Mouse (Mus musculus) megakaryocyte, embryonic 14.5 days (primary cell): ENCODE data around the gene Nfix. TPM values are rescaled to one million over a fixed set of nuclear protein-coding genes. Genes with fewer than 3 reads are reported as not detected.
A peak's percentile ranks its signal among the peaks of the same experiment; 100 is the strongest.

Experiments
- H3K27me3 ChIP-seq: replicated peaks from 2 replicates; pipeline ENCODE3; 2012; ENCODE audit warnings: inconsistent platforms
- H3K36me3 ChIP-seq: replicated peaks from 2 replicates; pipeline ENCODE3; 2012; ENCODE audit warnings: low read length, inconsistent platforms, mixed read lengths
- H3K4me1 ChIP-seq: 2 replicates; pipeline ENCODE4 v1.6.1; 2012; ENCODE audit warnings: inconsistent platforms
- H3K4me3 ChIP-seq: replicated peaks from 2 replicates; pipeline ENCODE3; 2012; ENCODE audit warnings: moderate library complexity, mild to moderate bottlenecking, inconsistent platforms
- H3K9me3 ChIP-seq: 2 replicates; pipeline ENCODE4 v1.6.1; 2012; ENCODE audit warnings: inconsistent platforms
- FLI1 ChIP-seq: IDR thresholded peaks from 2 replicates; pipeline ENCODE4 v1.6.1; 2012; ENCODE audit warnings: low read length, inconsistent platforms, mixed read lengths
- GATA1 ChIP-seq: IDR thresholded peaks from 3 replicates; pipeline ENCODE4 v1.6.1; 2012; ENCODE audit warnings: mixed read lengths, low read length, inconsistent platforms, borderline replicate concordance
- polyA plus RNA-seq: library from polyadenylated mRNA; stranded (reverse); fragments of >175 nt; gene quantifications from 2 replicates; pipeline ENCODE4 v1.2.3, GENCODE M21; 2012; ENCODE audit warnings: low replicate concordance; ENCODE audit not compliant: insufficient read depth

The Nfix gene
- polyA plus RNA-seq, 1 experiment: 18.4 TPM

- Histone ChIP-seq H3K9me3 (no peaks in the 10 kb centered on the region), H3K27me3 (no peaks in the 10 kb centered on the region), H3K36me3 (peaks cover 82% of the 10 kb centered on the region), H3K4me3 (peak within 1 kb of the TSS; percentile 97), H3K4me1 (peaks cover 70% of the 10 kb centered on the region)
- TF ChIP-seq GATA1 (no peak), FLI1 (no peak; the same call in 1 of the 2 replicates)
These were observed 40.3 kb upstream of the Nfix start, which contains the start of gene Rad23a for GRCm38 (mm10) chr8:84840248-84840999. TSS of gene Rad23a (minus strand) at chr8:84840665.

GRCm38 (mm10) chr8:84839875-84840247 is 39.7 kb upstream of the Nfix start:
- Histone ChIP-seq H3K27me3 (no peaks in the 10 kb centered on the region), H3K4me3 (peak overlapping the region; percentile 97), H3K36me3 (peaks cover 82% of the 10 kb centered on the region), H3K4me1 (peaks cover 64% of the 10 kb centered on the region), H3K9me3 (no peaks in the 10 kb centered on the region)
- TF ChIP-seq GATA1 (no peak), FLI1 (no peak)

GRCm38 (mm10) chr8:84839411-84839810 is 39.3 kb upstream of the Nfix start:
- Histone ChIP-seq H3K4me3 (peak overlapping the region; percentile 97), H3K4me1 (peaks cover 63% of the 10 kb centered on the region)

GRCm38 (mm10) chr8:84838513-84838912 is 38.4 kb upstream of the Nfix start:
- Histone ChIP-seq H3K4me3 (no peak overlapping the region), H3K4me1 (peaks cover 62% of the 10 kb centered on the region), H3K36me3 (peaks cover 82% of the 10 kb centered on the region), H3K9me3 (no peaks in the 10 kb centered on the region), H3K27me3 (no peaks in the 10 kb centered on the region)
- TF ChIP-seq GATA1: no peak
- no peak for TF ChIP-seq FLI1

More at GRCm38 (mm10) chr8:84839411-84839810, 39.3 kb upstream of the Nfix start:
- Histone ChIP-seq H3K27me3 (no peaks in the 10 kb centered on the region), H3K36me3 (peaks cover 82% of the 10 kb centered on the region), H3K9me3 (no peaks in the 10 kb centered on the region)
- TF ChIP-seq FLI1 (no peak), GATA1 (no peak)

GRCm38 (mm10) chr8:84837912-84838470 is 37.8 kb upstream of the Nfix start:
- no peaks in the 10 kb centered on the region for H3K27me3 ChIP-seq
- no peak for TF ChIP-seq GATA1
- TF ChIP-seq FLI1: no peak
- H3K36me3 ChIP-seq: peaks cover 80% of the 10 kb centered on the region
- no peak overlapping the region for H3K4me3 ChIP-seq
- peaks cover 62% of the 10 kb centered on the region for H3K4me1 ChIP-seq
- no peaks in the 10 kb centered on the region for H3K9me3 ChIP-seq

- TF ChIP-seq GATA1: no peak
- no peak for TF ChIP-seq FLI1
- H3K4me1 ChIP-seq: peaks cover 62% of the 10 kb centered on the region
- peaks cover 74% of the 10 kb centered on the region for H3K36me3 ChIP-seq
- H3K9me3 ChIP-seq: no peaks in the 10 kb centered on the region
- no peaks in the 10 kb centered on the region for H3K27me3 ChIP-seq
- H3K4me3 ChIP-seq: no peak overlapping the region
These were observed 37.2 kb upstream of the Nfix start for GRCm38 (mm10) chr8:84837149-84837911.

- H3K9me3 ChIP-seq: no peaks in the 10 kb centered on the region
- TF ChIP-seq GATA1: no peak
- H3K36me3 ChIP-seq: peaks cover 61% of the 10 kb centered on the region
- H3K4me3 ChIP-seq: no peak overlapping the region
- H3K4me1 ChIP-seq: peaks cover 53% of the 10 kb centered on the region
- H3K27me3 ChIP-seq: no peaks in the 10 kb centered on the region
These were observed 35.0 kb upstream of the Nfix start for GRCm38 (mm10) chr8:84834866-84835855.

- TF ChIP-seq GATA1 (no peak), FLI1 (no peak)
- no peaks in the 10 kb centered on the region for H3K27me3 ChIP-seq
- H3K36me3 ChIP-seq: peaks cover 63% of the 10 kb centered on the region
- no peaks in the 10 kb centered on the region for H3K9me3 ChIP-seq
- peaks cover 48% of the 10 kb centered on the region for H3K4me1 ChIP-seq
- H3K4me3 ChIP-seq: no peak overlapping the region
These were observed 34.1 kb upstream of the Nfix start for GRCm38 (mm10) chr8:84834002-84834865.
